Mouse (Mus musculus) heart, adult 2 months (tissue): Measurements from ENCODE around the gene Zgpat.

Source experiments
- CTCF ChIP-seq: fragments of 200-600 bp; IDR thresholded peaks from 2 replicates; pipeline ENCODE4 v1.8.1; 2022; ENCODE audit warnings: antibody characterized with exemption, mild to moderate bottlenecking, moderate library complexity
- EP300 ChIP-seq: fragments of 200-500 bp; IDR thresholded peaks from 2 replicates; pipeline ENCODE4 v1.6.1; 2011; ENCODE audit warnings: low read depth, low read length, control low read depth; ENCODE audit not compliant: insufficient read depth
- POLR2A ChIP-seq: fragments of 200-500 bp; IDR thresholded peaks from 2 replicates; pipeline ENCODE4 v1.6.1; 2011; ENCODE audit warnings: mild to moderate bottlenecking, low read depth, low read length, control low read depth; ENCODE audit not compliant: insufficient read depth

DNA sequence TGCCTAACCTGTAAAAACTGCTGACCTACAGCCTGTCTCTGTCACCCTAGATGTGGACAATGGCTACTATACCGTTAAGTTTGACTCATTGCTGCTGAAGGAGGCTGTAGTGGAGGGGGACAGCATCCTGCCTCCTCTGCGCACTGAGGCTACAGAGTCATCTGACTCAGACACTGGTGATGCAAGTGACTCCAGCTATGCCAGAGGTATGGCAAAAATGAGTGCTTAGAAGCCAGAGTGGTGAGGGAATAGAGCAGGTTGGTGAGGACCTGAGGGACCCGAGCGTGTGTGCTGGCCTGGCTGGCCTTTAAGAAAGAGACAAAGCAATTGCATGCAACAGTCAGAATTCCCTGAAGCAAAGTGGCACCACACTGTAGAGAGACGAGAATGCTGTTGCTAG lies 14.0 kb downstream of the Zgpat start:
- TF ChIP-seq CTCF: no peak
- no peak for TF ChIP-seq POLR2A
- no peak for TF ChIP-seq EP300
